Mouse (Mus musculus) kidney, postnatal 0 days (tissue): ENCODE results near the gene Wbp2nl. TPM values are rescaled to one million over a fixed set of nuclear protein-coding genes. Genes with fewer than 3 reads are reported as not detected.

ENCODE experiments used
- ATAC-seq: fragments of 200-750 bp; cut with Nextera tagmentation; replicated peaks from 2 replicates; pipeline ENCODE4 v1.8.0; 2017; ENCODE audit warnings: low read depth, moderate number of reproducible peaks, moderate TSS enrichment, moderate library complexity; ENCODE audit not compliant: low FRiP score
- DNase-seq: peaks from one replicate; pipeline ENCODE4 v3.0.0-alpha.2; 2016; ENCODE audit warnings: low spot score
- H3K27ac ChIP-seq: fragments of 300-500 bp; sonication (generic); 2 replicates; pipeline ENCODE4 v1.5.1; 2014; ENCODE audit warnings: mild to moderate bottlenecking
- H3K27me3 ChIP-seq: fragments of 300-500 bp; sonication (generic); 2 replicates; pipeline ENCODE4 v1.6.1; 2014; ENCODE audit warnings: low read length, mixed read lengths; ENCODE audit not compliant: insufficient read depth
- H3K36me3 ChIP-seq: fragments of 300-500 bp; sonication (generic); 2 replicates; pipeline ENCODE4 v1.6.1; 2014; ENCODE audit warnings: low read length, mixed read lengths; ENCODE audit not compliant: insufficient read depth
- H3K4me1 ChIP-seq: fragments of 300-500 bp; sonication (generic); replicated peaks from 2 replicates; pipeline ENCODE4 v1.6.1; 2014; ENCODE audit warnings: antibody characterized with exemption, low read length, mixed read lengths; ENCODE audit not compliant: insufficient read depth
- H3K4me2 ChIP-seq: fragments of 300-500 bp; sonication (generic); 2 replicates; pipeline ENCODE4 v1.6.1; 2014; ENCODE audit warnings: mild to moderate bottlenecking, low read length, moderate library complexity, mixed read lengths
- H3K4me3 ChIP-seq: fragments of 300-500 bp; sonication (generic); replicated peaks from 2 replicates; pipeline ENCODE4 v1.5.1; 2014; ENCODE audit warnings: low read depth, low read length
- H3K9ac ChIP-seq: fragments of 300-500 bp; sonication (generic); 2 replicates; pipeline ENCODE4 v1.6.1; 2014; ENCODE audit warnings: low read depth, low read length
- H3K9me3 ChIP-seq: fragments of 300-500 bp; sonication (generic); replicated peaks from 2 replicates; pipeline ENCODE4 v1.6.1; 2016; ENCODE audit warnings: low read length, inconsistent platforms, mixed read lengths
- CTCF ChIP-seq: IDR thresholded peaks from 2 replicates; pipeline ENCODE4 v1.5.1; 2016; ENCODE audit warnings: antibody characterized with exemption, low read depth, mild to moderate bottlenecking, moderate library complexity
- WGBS: fragments of 180-500 bp; shearing (Covaris S2); extraction: QIAGEN DNeasy Blood & Tissue Kit; methylation state at CpG from one replicate; pipeline ENCODE4 v1.1.7; 2014; 5-methylcytosine and 5-hydroxymethylcytosine counted together
- polyA plus RNA-seq: library from polyadenylated mRNA; unstranded; fragments of >200 nt; fragmentation: Nextera tagmentation; extraction: Ambion mirVana; gene quantifications from 2 replicates; pipeline ENCODE4 v1.2.1, GENCODE M21; 2015

Gene Wbp2nl
- polyA plus RNA-seq, 1 experiment from 2014 or later: 0.11 TPM

DNA sequence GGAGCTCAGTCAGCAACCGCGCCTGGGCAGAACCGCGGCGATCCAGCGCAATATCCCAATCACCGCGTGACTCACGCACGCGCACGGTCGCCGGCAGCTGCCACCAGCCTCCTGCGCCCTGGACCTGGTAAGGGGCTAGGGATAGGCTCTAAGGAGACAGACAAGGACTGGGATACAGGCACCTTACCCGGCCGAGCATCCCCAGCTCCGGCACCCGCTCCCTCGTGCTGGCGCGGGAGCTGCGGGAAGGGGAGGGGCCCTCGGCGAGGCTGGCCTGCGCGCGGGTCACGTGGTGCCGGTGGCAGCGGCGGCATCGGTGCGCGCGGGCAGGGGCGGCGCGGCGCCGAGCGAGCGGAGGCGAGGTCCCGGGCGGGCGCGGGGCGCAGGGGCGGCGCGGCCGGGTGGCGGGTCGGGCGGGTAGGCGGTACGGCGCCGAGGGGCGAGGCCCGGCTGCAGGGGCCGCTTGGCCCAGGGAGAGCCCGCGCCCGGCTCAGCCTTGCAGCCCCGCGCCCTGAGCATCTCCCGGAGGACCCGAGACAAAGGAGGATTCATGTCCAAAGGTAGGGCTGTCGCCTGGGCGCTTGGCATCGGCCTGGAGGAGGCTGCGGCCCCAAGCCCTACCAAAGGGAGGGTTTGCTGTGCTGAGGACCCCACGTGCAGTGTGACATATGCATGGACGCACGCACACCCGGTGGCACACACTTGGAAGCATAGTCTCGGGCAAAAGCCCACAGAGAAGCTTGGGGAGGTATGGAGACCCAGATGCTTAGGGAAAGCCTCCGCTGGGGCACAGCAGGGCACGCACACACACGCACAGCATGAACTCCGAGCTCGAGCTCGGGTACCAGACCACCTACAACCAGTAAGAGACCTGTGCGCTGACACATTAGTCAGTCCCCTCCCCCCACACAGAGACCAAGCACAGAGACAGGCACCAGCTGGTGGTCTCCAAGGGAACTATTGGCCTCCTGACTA, 23.5 kb upstream of the Wbp2nl start:
- WGBS: 1% methylated on average over 84 of the region's 86 CpGs
- H3K4me2 ChIP-seq: peak overlapping the region; percentile 91
- no peaks in the 10 kb centered on the region for H3K36me3 ChIP-seq
- H3K27ac ChIP-seq: no peak overlapping the region
- ATAC-seq (peak; percentile 45; the same call in 1 of the 2 replicates), DNase-seq (no peak)
- no peaks in the 10 kb centered on the region for H3K9me3 ChIP-seq
- H3K27me3 ChIP-seq: peaks cover 19% of the 10 kb centered on the region
- H3K4me3 ChIP-seq: peak overlapping the region; percentile 47
- TF ChIP-seq CTCF: no peak
- H3K9ac ChIP-seq: peak overlapping the region; percentile 49
- peaks cover 4% of the 10 kb centered on the region; the same call in 1 of the 2 replicates for H3K4me1 ChIP-seq

DNA sequence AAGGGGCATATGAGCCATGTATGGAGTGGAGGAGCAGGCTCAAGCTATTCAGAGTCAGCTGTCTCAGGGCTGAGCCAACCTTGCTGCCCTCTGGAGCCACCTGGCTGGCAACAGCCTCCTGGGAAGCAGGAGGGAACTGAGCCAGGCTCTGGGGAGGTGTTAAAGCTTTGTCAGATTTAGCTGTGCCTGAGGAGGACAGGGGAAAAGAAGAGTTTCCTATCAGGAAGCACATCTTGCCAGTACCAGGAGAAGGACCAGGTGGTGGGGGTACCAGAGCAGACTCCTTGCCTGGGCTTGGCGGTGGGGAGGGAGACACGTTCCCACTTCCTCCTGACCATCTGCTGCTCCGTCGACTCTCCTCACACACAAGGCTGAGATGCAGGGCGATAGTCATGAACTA, 21.2 kb upstream of the Wbp2nl start:
- no peaks in the 10 kb centered on the region for H3K9me3 ChIP-seq
- H3K27me3 ChIP-seq: peaks cover 13% of the 10 kb centered on the region
- 62% methylated on average over 5 of the region's 5 CpGs for WGBS
- ATAC-seq (no peak), DNase-seq (no peak)
- no peaks in the 10 kb centered on the region for H3K36me3 ChIP-seq
- no peak overlapping the region for H3K27ac ChIP-seq
- no peak for TF ChIP-seq CTCF
- H3K9ac ChIP-seq: no peak overlapping the region
- H3K4me2 ChIP-seq: no peak overlapping the region
- H3K4me3 ChIP-seq: no peak overlapping the region
- H3K4me1 ChIP-seq: peaks cover 4% of the 10 kb centered on the region; the same call in 1 of the 2 replicates

DNA sequence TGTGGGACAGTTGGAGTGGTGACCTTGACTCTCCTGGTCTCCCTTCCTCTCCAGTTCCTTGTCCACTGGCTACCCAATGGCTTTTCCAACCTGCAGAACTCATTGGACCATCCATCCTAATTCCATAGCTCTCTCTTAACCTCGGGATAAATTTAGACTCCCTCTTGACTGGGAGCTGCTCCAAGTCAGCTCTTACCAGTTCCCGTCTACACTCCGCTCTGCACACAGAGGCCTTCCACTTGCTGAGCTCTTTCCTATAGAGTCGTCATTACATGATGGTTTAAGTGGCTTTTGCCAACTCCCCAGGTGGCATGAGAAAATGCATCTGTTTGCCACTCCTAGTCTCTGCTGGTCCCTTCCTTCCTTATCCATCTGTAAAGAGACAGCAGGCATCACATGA, 18.1 kb upstream of the Wbp2nl start:
- Histone ChIP-seq H3K9ac (no peak overlapping the region), H3K4me1 (peaks cover under 1% of the 10 kb centered on the region; the same call in 1 of the 2 replicates), H3K4me2 (no peak overlapping the region), H3K4me3 (no peak overlapping the region), H3K9me3 (no peaks in the 10 kb centered on the region), H3K36me3 (no peaks in the 10 kb centered on the region), H3K27ac (no peak overlapping the region), H3K27me3 (no peaks in the 10 kb centered on the region)
- 84% methylated on average over 4 of the region's 4 CpGs for WGBS
- ATAC-seq (no peak), DNase-seq (no peak)
- TF ChIP-seq CTCF: no peak

DNA sequence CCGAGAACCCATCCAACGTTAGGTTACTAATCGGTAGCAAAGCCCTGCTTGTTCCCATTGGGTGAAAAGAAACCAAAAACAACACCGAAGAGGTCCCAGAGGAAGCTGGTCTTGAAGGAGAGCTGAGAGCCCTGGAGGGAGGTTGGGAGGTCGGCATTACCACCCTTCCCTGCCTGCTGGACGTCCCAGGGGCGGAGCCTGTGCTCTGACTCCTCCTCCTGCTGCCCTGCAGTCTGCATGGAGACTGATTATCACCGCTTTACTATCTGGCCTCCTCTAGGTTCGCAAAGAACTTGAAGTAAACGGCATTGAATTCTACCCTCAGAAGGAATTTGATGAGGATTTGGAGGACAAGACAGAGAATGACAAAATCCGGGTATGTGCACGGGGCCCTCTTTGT, 12.6 kb upstream of the Wbp2nl start:
- DNase-seq (no peak), ATAC-seq (no peak)
- 63% methylated on average over 12 of the region's 12 CpGs for whole genome bisulfite sequencing

DNA sequence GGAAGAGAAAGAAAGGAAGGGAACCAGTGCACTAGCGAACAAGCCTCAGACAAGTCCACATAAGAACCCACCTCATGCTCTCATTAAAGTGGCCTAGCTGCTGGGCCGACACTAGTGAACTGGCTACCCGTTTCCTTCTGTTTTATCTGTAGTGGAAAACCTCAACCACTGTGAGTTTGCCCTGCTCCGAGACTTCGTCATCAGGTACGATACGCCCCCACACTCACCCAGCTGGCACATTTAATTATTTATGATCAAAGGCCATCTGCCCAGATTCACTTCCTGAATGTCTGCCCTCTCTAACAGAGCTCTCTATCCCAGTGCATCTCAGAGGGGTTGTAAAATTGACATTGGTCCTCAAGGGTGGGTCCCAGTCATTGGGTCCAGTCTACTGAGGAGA, 8.5 kb upstream of the Wbp2nl start:
- no peak overlapping the region for H3K4me3 ChIP-seq
- no peak for ATAC-seq
- no peak for TF ChIP-seq CTCF
- H3K9me3 ChIP-seq: no peaks in the 10 kb centered on the region
- DNase-seq: no peak
- H3K9ac ChIP-seq: no peak overlapping the region
- H3K36me3 ChIP-seq: no peaks in the 10 kb centered on the region
- WGBS: 72% methylated on average over 7 of the region's 7 CpGs
- H3K4me1 ChIP-seq: peaks cover 3% of the 10 kb centered on the region; the same call in 1 of the 2 replicates
- H3K27me3 ChIP-seq: no peaks in the 10 kb centered on the region
- no peak overlapping the region for H3K4me2 ChIP-seq
- H3K27ac ChIP-seq: no peak overlapping the region

More for the DNA sequence above, 12.6 kb upstream of the Wbp2nl start:
- Histone ChIP-seq H3K27ac (no peak overlapping the region), H3K4me1 (no peaks in the 10 kb centered on the region), H3K36me3 (no peaks in the 10 kb centered on the region), H3K4me3 (no peak overlapping the region), H3K9ac (no peak overlapping the region), H3K4me2 (no peak overlapping the region), H3K27me3 (no peaks in the 10 kb centered on the region), H3K9me3 (no peaks in the 10 kb centered on the region)
- TF ChIP-seq CTCF: no peak

DNA sequence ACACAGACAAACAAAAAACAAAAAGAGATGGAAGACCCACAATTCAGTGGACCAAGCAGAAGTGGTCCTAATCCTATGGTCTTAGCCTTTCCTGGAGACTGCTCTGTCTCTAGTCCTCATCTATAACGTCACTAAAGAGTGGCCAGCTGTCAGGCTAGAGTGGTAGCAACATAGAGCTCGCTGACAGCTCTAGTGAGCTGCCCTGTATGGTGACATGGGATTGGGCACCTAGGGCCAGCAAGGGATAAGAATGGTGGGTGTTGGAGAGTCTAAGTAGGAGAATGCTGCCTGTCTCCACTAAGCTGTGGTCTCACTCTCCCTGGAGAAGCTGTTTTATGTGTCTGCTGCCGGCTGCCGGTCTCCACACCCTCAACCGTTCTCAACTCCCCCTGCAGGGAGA, 5.9 kb upstream of the Wbp2nl start:
- Histone ChIP-seq H3K27ac (0 out of 2 replicates have a peak overlapping the region, but pooled peaks have one; percentile 21), H3K4me2 (peak overlapping the region; percentile 41), H3K36me3 (no peaks in the 10 kb centered on the region), H3K27me3 (no peaks in the 10 kb centered on the region), H3K4me3 (no peak overlapping the region), H3K9ac (no peak overlapping the region), H3K4me1 (peaks cover 3% of the 10 kb centered on the region; the same call in 1 of the 2 replicates), H3K9me3 (no peaks in the 10 kb centered on the region)
- TF ChIP-seq CTCF: no peak
- 14% methylated on average over 5 of the region's 5 CpGs for WGBS
- DNase-seq (no peak), ATAC-seq (no peak)
